Mouse (Mus musculus): ENCODE results near the gene Kdelr3. TPM values are rescaled to one million over a fixed set of nuclear protein-coding genes. Genes with fewer than 3 reads are reported as not detected.
A peak's percentile ranks its signal among the peaks of the same experiment; 100 is the strongest.

Kdelr3 gene
- polyA plus RNA-seq, 1 experiment from 2014 or later = 15.3 TPM

GRCm38 (mm10) chr15:79546410-79547288 is 30.4 kb downstream of the Kdelr3 start, which contains the start of gene Ddx17:
Gene Ddx17, minus strand, starts transcription at chr15:79546741.
- ATAC-seq (ENCODE audit: low FRiP score) = peak; percentile 98
- 1% methylated on average over 80 of the region's 84 CpGs for WGBS
- Histone ChIP-seq H3K27ac (peak within 1 kb of the TSS; percentile 97), H3K9me3 (no peaks in the 10 kb centered on the region), H3K4me2 (peak within 1 kb of the TSS; percentile 85), H3K36me3 (replicated peaks) (peaks cover 28% of the 10 kb centered on the region), H3K9ac (peak within 1 kb of the TSS; percentile 96), H3K27me3 (no peaks in the 10 kb centered on the region), H3K4me3 (replicated peaks) (peak within 1 kb of the TSS; percentile 92), H3K4me1 (peaks cover 27% of the 10 kb centered on the region)

- peaks cover 27% of the 10 kb centered on the region for H3K4me1 ChIP-seq
- WGBS = 79% methylated on average over 17 of the region's 17 CpGs
- H3K9ac ChIP-seq = no peak overlapping the region
- no peaks in the 10 kb centered on the region; the same call in 1 of the 2 replicates for H3K27me3 ChIP-seq
- H3K4me3 ChIP-seq (replicated peaks) = peak overlapping the region; percentile 92
- peak overlapping the region; percentile 59 for H3K4me2 ChIP-seq
- no peak; the same call in 1 of the 2 replicates for ATAC-seq (ENCODE audit: low FRiP score)
- H3K27ac ChIP-seq = peak overlapping the region; percentile 97
- H3K36me3 ChIP-seq (replicated peaks) = peaks cover 21% of the 10 kb centered on the region
- H3K9me3 ChIP-seq = no peaks in the 10 kb centered on the region
Measured at GRCm38 (mm10) chr15:79547289-79547820, 31.1 kb downstream of the Kdelr3 start.

GRCm38 (mm10) chr15:79548226-79548625 is 32.0 kb downstream of the Kdelr3 start:
- WGBS = 97% methylated on average over 2 of the region's 2 CpGs
- Histone ChIP-seq H3K4me2 (no peak overlapping the region), H3K4me3 (replicated peaks) (no peak overlapping the region), H3K27ac (no peak overlapping the region), H3K36me3 (replicated peaks) (peaks cover 12% of the 10 kb centered on the region), H3K4me1 (peaks cover 24% of the 10 kb centered on the region), H3K9me3 (no peaks in the 10 kb centered on the region), H3K9ac (no peak overlapping the region), H3K27me3 (no peaks in the 10 kb centered on the region; the same call in 1 of the 2 replicates)
- no peak for ATAC-seq (ENCODE audit: low FRiP score)

GRCm38 (mm10) chr15:79552566-79552965 is 36.4 kb downstream of the Kdelr3 start:
- H3K9me3 ChIP-seq = no peaks in the 10 kb centered on the region
- no peaks in the 10 kb centered on the region for H3K4me1 ChIP-seq
- no peak overlapping the region for H3K27ac ChIP-seq
- 78% methylated on average over 5 of the region's 5 CpGs for WGBS
- H3K4me2 ChIP-seq = no peak overlapping the region
- no peaks in the 10 kb centered on the region; the same call in 1 of the 2 replicates for H3K27me3 ChIP-seq
- no peak overlapping the region for H3K9ac ChIP-seq
- ATAC-seq (ENCODE audit: low FRiP score) = no peak
- H3K36me3 ChIP-seq (replicated peaks) = no peaks in the 10 kb centered on the region
- H3K4me3 ChIP-seq (replicated peaks) = no peak overlapping the region

- Histone ChIP-seq H3K27me3 (no peaks in the 10 kb centered on the region), H3K4me3 (replicated peaks) (no peak overlapping the region), H3K36me3 (replicated peaks) (no peaks in the 10 kb centered on the region), H3K9me3 (no peaks in the 10 kb centered on the region), H3K4me2 (no peak overlapping the region), H3K4me1 (no peaks in the 10 kb centered on the region), H3K27ac (no peak overlapping the region), H3K9ac (no peak overlapping the region)
- WGBS = 81% methylated on average over 3 of the region's 3 CpGs
- no peak for ATAC-seq (ENCODE audit: low FRiP score)
Measured at GRCm38 (mm10) chr15:79559649-79560048, 43.4 kb downstream of the Kdelr3 start.

GRCm38 (mm10) chr15:79562417-79562816 is 46.2 kb downstream of the Kdelr3 start:
- Histone ChIP-seq H3K9ac (no peak overlapping the region), H3K4me2 (no peak overlapping the region), H3K4me1 (no peaks in the 10 kb centered on the region), H3K27ac (no peak overlapping the region), H3K9me3 (no peaks in the 10 kb centered on the region), H3K4me3 (replicated peaks) (no peak overlapping the region), H3K27me3 (no peaks in the 10 kb centered on the region), H3K36me3 (replicated peaks) (no peaks in the 10 kb centered on the region)
- ATAC-seq (ENCODE audit: low FRiP score) = no peak
- WGBS = 86% methylated on average over 9 of the region's 9 CpGs

GRCm38 (mm10) chr15:79575543-79576222 is 59.5 kb downstream of the Kdelr3 start:
- Histone ChIP-seq H3K27me3 (no peaks in the 10 kb centered on the region), H3K36me3 (replicated peaks) (no peaks in the 10 kb centered on the region), H3K9ac (no peak overlapping the region), H3K9me3 (no peaks in the 10 kb centered on the region), H3K4me3 (replicated peaks) (no peak overlapping the region), H3K4me1 (no peaks in the 10 kb centered on the region), H3K27ac (no peak overlapping the region), H3K4me2 (no peak overlapping the region)
- WGBS = 67% methylated on average over 1 of the region's 1 CpGs
- no peak for ATAC-seq (ENCODE audit: low FRiP score)

- H3K27ac ChIP-seq = no peak overlapping the region
- ATAC-seq (ENCODE audit: low FRiP score) = no peak
- no peak overlapping the region for H3K4me2 ChIP-seq
- H3K4me1 ChIP-seq = no peaks in the 10 kb centered on the region
- H3K4me3 ChIP-seq (replicated peaks) = no peak overlapping the region
- H3K36me3 ChIP-seq (replicated peaks) = no peaks in the 10 kb centered on the region
- no peak overlapping the region for H3K9ac ChIP-seq
- WGBS = 93% methylated on average over 2 of the region's 2 CpGs
- no peaks in the 10 kb centered on the region for H3K27me3 ChIP-seq
- H3K9me3 ChIP-seq = no peaks in the 10 kb centered on the region
Measured at GRCm38 (mm10) chr15:79576947-79577346, 60.7 kb downstream of the Kdelr3 start.

Small RNAs within 50 kb of the gene (microRNA-seq; reads per million reads assigned to microRNA genes)
- not detected for gene Gm44302

Other genes starting within 250 kb of the Kdelr3 start
- gene Baiap2l2, start 230.9 kb upstream of the Kdelr3 start, polyA plus RNA-seq (2016; fragmentation: Nextera tagmentation; extraction: Ambion mirVana) = 0.96 and 1.4 TPM in 2 replicates
- gene Pla2g6, start 188.0 kb upstream of the Kdelr3 start, polyA plus RNA-seq (2016; fragmentation: Nextera tagmentation; extraction: Ambion mirVana) = 30.1 and 30.8 TPM in 2 replicates
- gene Maff, start 169.8 kb upstream of the Kdelr3 start, polyA plus RNA-seq (2016; fragmentation: Nextera tagmentation; extraction: Ambion mirVana) = 1.2 and 2.0 TPM in 2 replicates
- gene Tmem184b, start 112.8 kb upstream of the Kdelr3 start, polyA plus RNA-seq (2016; fragmentation: Nextera tagmentation; extraction: Ambion mirVana) = 41.3 and 43.6 TPM in 2 replicates
- gene Csnk1e, start 60.8 kb upstream of the Kdelr3 start, polyA plus RNA-seq (2016; fragmentation: Nextera tagmentation; extraction: Ambion mirVana) = 245 and 267 TPM in 2 replicates
- gene Kcnj4, start 11.2 kb upstream of the Kdelr3 start, polyA plus RNA-seq (2016; fragmentation: Nextera tagmentation; extraction: Ambion mirVana) = not detected in 2 replicates
- gene Ddx17, start 30.3 kb downstream of the Kdelr3 start, polyA plus RNA-seq (2016; fragmentation: Nextera tagmentation; extraction: Ambion mirVana) = 76.2 and 77.5 TPM in 2 replicates
- gene Dmc1, start 88.7 kb downstream of the Kdelr3 start, polyA plus RNA-seq (2016; fragmentation: Nextera tagmentation; extraction: Ambion mirVana) = 1.4 and 1.8 TPM in 2 replicates
- gene Fam227a, start 142.5 kb downstream of the Kdelr3 start, polyA plus RNA-seq (2016; fragmentation: Nextera tagmentation; extraction: Ambion mirVana) = 5.1 and 5.4 TPM in 2 replicates
- 89.3 and 90.6 TPM in 2 replicates for gene Cby1, start 142.8 kb downstream of the Kdelr3 start, polyA plus RNA-seq (2016; fragmentation: Nextera tagmentation; extraction: Ambion mirVana)
- gene Tomm22, start 154.4 kb downstream of the Kdelr3 start, polyA plus RNA-seq (2016; fragmentation: Nextera tagmentation; extraction: Ambion mirVana) = 266 and 274 TPM in 2 replicates
- 24.1 and 24.5 TPM in 2 replicates for gene Josd1, start 171.5 kb downstream of the Kdelr3 start, polyA plus RNA-seq (2016; fragmentation: Nextera tagmentation; extraction: Ambion mirVana)
- 51.5 and 55.7 TPM in 2 replicates for gene Gtpbp1, start 174.4 kb downstream of the Kdelr3 start, polyA plus RNA-seq (2016; fragmentation: Nextera tagmentation; extraction: Ambion mirVana)
- gene Sun2, start 226.1 kb downstream of the Kdelr3 start, polyA plus RNA-seq (2016; fragmentation: Nextera tagmentation; extraction: Ambion mirVana) = 6.2 and 8.6 TPM in 2 replicates